Mouse (Mus musculus) olfactory bulb, adult 2 months (tissue): ENCODE results near the gene Traip.

Source experiments
- CTCF ChIP-seq: fragments of 200-500 bp; IDR thresholded peaks from 2 replicates; pipeline ENCODE4 v1.5.1; 2012; ENCODE audit warnings: low read depth, mild to moderate bottlenecking, low read length, moderate library complexity; ENCODE audit not compliant: insufficient read depth
- POLR2A ChIP-seq: fragments of 200-500 bp; IDR thresholded peaks from 2 replicates; pipeline ENCODE4 v1.6.1; 2012; ENCODE audit warnings: mild to moderate bottlenecking, low read depth, low read length, moderate library complexity; ENCODE audit not compliant: insufficient read depth

DNA sequence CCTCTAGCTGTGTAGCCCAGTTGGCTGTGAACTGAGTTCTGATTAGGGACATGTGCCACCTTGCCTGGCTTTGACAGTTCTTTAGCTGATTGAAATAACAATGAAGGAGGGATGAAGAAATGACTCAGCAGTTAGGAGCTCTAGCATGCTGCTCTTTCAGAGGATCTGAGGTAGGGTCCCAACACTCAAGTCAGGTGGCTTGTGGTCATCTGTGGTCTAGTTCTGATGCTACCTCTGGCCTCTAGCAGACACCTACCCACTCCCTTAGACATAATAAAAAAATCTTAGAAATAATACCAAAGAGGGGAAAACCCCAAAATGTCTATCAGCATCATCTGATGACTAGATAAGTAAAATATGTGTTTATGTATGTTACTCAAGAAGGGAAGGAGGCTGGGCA lies 60.4 kb downstream of the Traip start:
- TF ChIP-seq POLR2A (no peak), CTCF (no peak)
